Mouse (Mus musculus) megakaryocyte progenitor cell, adult 5-6 weeks (primary cell): ENCODE data around the gene Copb1. TPM values are rescaled to one million over a fixed set of nuclear protein-coding genes. Genes with fewer than 3 reads are reported as not detected.

Experiments used
- ATAC-seq: replicated peaks from 2 replicates; pipeline ENCODE4 v1.8.0; 2016; ENCODE audit warnings: mild to moderate bottlenecking, moderate TSS enrichment, inconsistent platforms; ENCODE audit not compliant: poor library complexity
- total RNA-seq, 2 experiments: library from RNA; stranded (forward) in 1 of 2; stranded (reverse) in 1 of 2; fragments of 157-497, 149-512 nt in 1 of 2; fragments of 200-1000 nt in 1 of 2; gene quantifications; 2 replicates each; pipeline versions ENCODE4 v1.2.3 to v1.2.4; 2015 to 2017

Gene Copb1
- total RNA-seq (2015) = 159 and 184 TPM in 2 replicates
- 81.4 and 82.4 TPM in 2 replicates for total RNA-seq (2017)

- ATAC-seq = peak; percentile 99
Measured at GRCm38 (mm10) chr7:114253885-114254833, at the start of gene Copb1. Copb1 (minus strand) TSS chr7:114254711.

- peak; percentile 86 for ATAC-seq
Measured at GRCm38 (mm10) chr7:114301293-114301782, 46.8 kb upstream of the Copb1 start.

GRCm38 (mm10) chr7:114300782-114301181 is 46.3 kb upstream of the Copb1 start:
- no peak for ATAC-seq

GRCm38 (mm10) chr7:114299247-114299646 is 44.7 kb upstream of the Copb1 start:
- ATAC-seq = no peak

GRCm38 (mm10) chr7:114294698-114295097 is 40.2 kb upstream of the Copb1 start:
- ATAC-seq = no peak

- ATAC-seq = no peak
Measured at GRCm38 (mm10) chr7:114293903-114294302, 39.4 kb upstream of the Copb1 start.

- peak; percentile 71 for ATAC-seq
Measured at GRCm38 (mm10) chr7:114292501-114292971, 38.0 kb upstream of the Copb1 start.

GRCm38 (mm10) chr7:114291461-114292335 is 37.2 kb upstream of the Copb1 start:
- ATAC-seq = peak; percentile 70

GRCm38 (mm10) chr7:114290078-114290506 is 35.6 kb upstream of the Copb1 start:
- no peak for ATAC-seq

GRCm38 (mm10) chr7:114284296-114284910 is 29.9 kb upstream of the Copb1 start:
- no peak for ATAC-seq

GRCm38 (mm10) chr7:114283006-114283405 is 28.5 kb upstream of the Copb1 start:
- no peak for ATAC-seq

- peak; percentile 99 for ATAC-seq
Measured at GRCm38 (mm10) chr7:114281671-114282070, 27.2 kb upstream of the Copb1 start.

GRCm38 (mm10) chr7:114276005-114276752 is 21.7 kb upstream of the Copb1 start, which contains the start of gene Psma1:
Psma1 (minus strand) TSS chr7:114276118.
- peak; percentile 97 for ATAC-seq

GRCm38 (mm10) chr7:114275372-114276004 is 21.0 kb upstream of the Copb1 start:
- peak; percentile 62 for ATAC-seq

- no peak for ATAC-seq
Measured at GRCm38 (mm10) chr7:114268446-114268845, 13.9 kb upstream of the Copb1 start.

- ATAC-seq = no peak
Measured at GRCm38 (mm10) chr7:114251684-114252083, 2.8 kb downstream of the Copb1 start.

GRCm38 (mm10) chr7:114233980-114234379 is 20.5 kb downstream of the Copb1 start:
- no peak for ATAC-seq

- ATAC-seq = peak; percentile 52; the same call in 1 of the 2 replicates
Measured at GRCm38 (mm10) chr7:114232982-114233381, 21.5 kb downstream of the Copb1 start.

GRCm38 (mm10) chr7:114231857-114232256 is 22.7 kb downstream of the Copb1 start:
- ATAC-seq = no peak
